Mouse (Mus musculus): Measurements from ENCODE around the gene Wars.

DNA sequence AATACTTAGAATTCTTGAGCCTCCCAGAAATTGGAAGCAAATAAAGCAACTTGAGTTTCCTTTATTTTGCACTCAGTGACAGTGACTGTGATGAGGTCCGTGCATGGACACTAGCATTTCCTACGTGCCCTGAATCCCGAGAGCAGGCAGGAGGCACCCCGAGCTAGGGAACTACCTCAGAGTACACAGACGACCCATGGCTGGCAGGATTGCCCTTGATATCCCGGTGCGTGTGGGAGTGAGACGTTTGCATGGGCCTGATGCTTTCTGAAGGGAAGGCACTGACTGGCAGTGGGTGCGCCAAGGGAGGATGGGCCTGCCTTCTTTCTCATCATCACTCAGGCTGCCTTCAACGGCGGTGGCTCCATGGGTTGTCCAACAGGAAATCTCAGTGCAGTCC is 77.4 kb downstream of the Wars start:
- no peak for TF ChIP-seq CTCF (conservative IDR thresholded peaks at IDR 0.05; ENCODE audit: low read length)
- TF ChIP-seq POU5F1 (IDR thresholded peaks at IDR 0.05; ENCODE audit: borderline replicate concordance, low read length), result no peak
- no peak for TF ChIP-seq NANOG (IDR thresholded peaks at IDR 0.05; ENCODE audit: borderline replicate concordance, low read length)

Measured in E14TG2a.4 (cell line).